Mouse (Mus musculus): ENCODE data around the gene Olfr743. TPM values are rescaled to one million over a fixed set of nuclear protein-coding genes. Genes with fewer than 3 reads are reported as not detected.
"Not testable (repeated sequence)": the region's sequence is repeated elsewhere in the genome, so short reads cannot be mapped to it uniquely, and the experiment has no call there.

Olfr743 gene
- not detected in 2 replicates for polyA plus RNA-seq (2012; ENCODE audit: insufficient read depth, insufficient read length, low replicate concordance, missing spikeins)

DNA sequence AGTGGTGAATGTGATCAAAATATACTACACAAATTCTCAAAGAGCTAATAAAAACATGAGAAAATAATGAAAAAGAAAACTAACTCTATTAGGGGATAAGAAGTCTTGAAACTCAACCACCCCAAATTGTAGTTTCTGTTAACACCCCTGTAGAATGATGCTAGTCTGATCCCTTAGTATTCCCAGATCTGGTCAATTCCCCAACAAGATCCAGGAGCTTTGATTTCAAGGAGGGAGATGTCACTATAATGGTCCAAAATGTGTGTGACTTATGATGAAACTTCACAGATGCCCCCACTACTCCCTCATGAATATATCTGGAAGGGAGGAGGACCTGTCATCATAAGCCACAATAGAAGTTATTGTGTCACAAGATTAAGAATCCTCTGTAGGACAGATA lies at the start of gene Olfr743:
Gene Olfr743 (plus strand): TSS at position 301 of the 400 bp plus-strand sequence.
- no peak within 1 kb of the TSS for H3K27ac ChIP-seq (ENCODE audit: insufficient read depth, low read depth, low read length)
- H3K4me3 ChIP-seq (ENCODE audit: insufficient read depth, low read depth, low read length), result no peak within 1 kb of the TSS
- TF ChIP-seq POLR2A (IDR thresholded peaks at IDR 0.05; ENCODE audit: insufficient read depth, low read depth, low read length), result no peak
- TF ChIP-seq CTCF (IDR thresholded peaks at IDR 0.05; ENCODE audit: insufficient read depth, low read depth, low read length), result no peak
- no peaks in the 10 kb centered on the region for H3K4me1 ChIP-seq (ENCODE audit: control insufficient read depth, insufficient read depth, low read length)

DNA sequence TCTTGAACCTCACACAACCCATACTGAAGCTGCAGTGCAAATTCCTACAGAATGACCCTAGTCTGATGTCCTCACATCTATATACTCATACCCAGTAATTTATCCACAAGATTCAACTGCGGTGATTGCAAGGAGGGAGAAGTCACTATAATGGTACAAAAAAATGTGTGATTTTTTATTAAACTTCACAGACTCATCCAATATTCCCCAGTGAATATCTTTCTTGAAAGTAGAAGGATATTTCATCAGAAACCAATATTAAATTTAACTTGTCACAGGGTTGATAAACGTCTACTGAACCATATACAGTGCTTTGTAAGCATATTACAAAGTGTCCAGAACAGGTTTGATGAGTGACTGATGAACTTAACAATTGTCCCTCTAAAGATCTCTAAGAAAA lies 49.2 kb upstream of the Olfr743 start, which contains the start of gene Olfr741:
Gene Olfr741 (plus strand): TSS at position 301 of the 400 bp plus-strand sequence.
- Histone ChIP-seq H3K27ac (ENCODE audit: insufficient read depth, low read depth, low read length) (no peak within 1 kb of the TSS), H3K4me3 (ENCODE audit: insufficient read depth, low read depth, low read length) (no peak within 1 kb of the TSS), H3K4me1 (ENCODE audit: control insufficient read depth, insufficient read depth, low read length) (no peaks in the 10 kb centered on the region)
- no peak for TF ChIP-seq CTCF (IDR thresholded peaks at IDR 0.05; ENCODE audit: insufficient read depth, low read depth, low read length)
- no peak for TF ChIP-seq POLR2A (IDR thresholded peaks at IDR 0.05; ENCODE audit: insufficient read depth, low read depth, low read length)
- 72% methylated on average over 2 of the region's 2 CpGs for WGBS

DNA sequence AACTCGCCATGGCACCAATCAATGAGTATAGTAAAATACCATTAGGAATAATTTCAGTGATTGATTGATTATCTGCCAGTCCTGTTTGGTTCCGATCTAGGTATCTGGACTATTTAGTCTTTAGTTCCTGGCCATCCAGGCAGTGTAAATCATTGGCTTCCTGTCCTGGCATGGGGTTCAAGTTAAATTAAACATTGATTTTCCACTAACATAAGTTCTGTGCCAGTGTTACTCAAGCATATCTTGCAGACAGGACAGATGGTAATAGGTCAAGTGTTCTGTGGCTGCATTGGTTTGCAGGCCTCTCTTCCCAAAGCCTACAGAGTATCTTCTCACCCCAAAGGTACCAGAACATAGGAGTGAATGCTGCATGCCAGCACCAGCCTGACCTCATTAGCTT lies 43.2 kb upstream of the Olfr743 start:
- Histone ChIP-seq H3K4me3 (ENCODE audit: insufficient read depth, low read depth, low read length) (no peak overlapping the region), H3K4me1 (ENCODE audit: control insufficient read depth, insufficient read depth, low read length) (no peaks in the 10 kb centered on the region), H3K27ac (ENCODE audit: insufficient read depth, low read depth, low read length) (no peak overlapping the region)
- 83% methylated on average over 2 of the region's 2 CpGs for WGBS
- TF ChIP-seq CTCF (IDR thresholded peaks at IDR 0.05; ENCODE audit: insufficient read depth, low read depth, low read length) (no peak), POLR2A (IDR thresholded peaks at IDR 0.05; ENCODE audit: insufficient read depth, low read depth, low read length) (no peak)

DNA sequence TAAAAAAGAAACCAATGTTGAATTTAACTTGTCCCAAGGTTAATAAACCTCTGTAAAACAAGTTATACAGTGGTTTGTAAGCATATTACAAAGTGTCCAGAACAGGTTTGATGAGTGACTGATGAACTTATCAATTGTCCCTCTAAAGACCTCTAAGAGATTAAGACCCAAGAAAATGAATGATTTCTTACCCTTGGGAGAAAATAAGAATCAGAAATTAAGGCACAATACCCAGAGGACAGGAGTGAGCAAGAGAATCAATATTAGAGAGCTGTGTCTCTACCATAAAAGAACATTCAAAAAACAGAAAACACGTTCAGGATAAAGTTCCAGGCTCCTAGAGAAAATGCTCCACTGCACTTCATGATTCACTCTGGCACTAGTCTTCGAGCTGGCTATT lies 18.3 kb upstream of the Olfr743 start, which contains the start of gene Olfr742:
Gene Olfr742 (plus strand): TSS at position 301 of the 400 bp plus-strand sequence.
- Histone ChIP-seq H3K4me1 (ENCODE audit: control insufficient read depth, insufficient read depth, low read length) (no peaks in the 10 kb centered on the region), H3K4me3 (ENCODE audit: insufficient read depth, low read depth, low read length) (no peak within 1 kb of the TSS), H3K27ac (ENCODE audit: insufficient read depth, low read depth, low read length) (no peak within 1 kb of the TSS)
- no peak for TF ChIP-seq POLR2A (IDR thresholded peaks at IDR 0.05; ENCODE audit: insufficient read depth, low read depth, low read length)
- no peak for TF ChIP-seq CTCF (IDR thresholded peaks at IDR 0.05; ENCODE audit: insufficient read depth, low read depth, low read length)
- 46% methylated on average over 2 of the region's 2 CpGs for WGBS

DNA sequence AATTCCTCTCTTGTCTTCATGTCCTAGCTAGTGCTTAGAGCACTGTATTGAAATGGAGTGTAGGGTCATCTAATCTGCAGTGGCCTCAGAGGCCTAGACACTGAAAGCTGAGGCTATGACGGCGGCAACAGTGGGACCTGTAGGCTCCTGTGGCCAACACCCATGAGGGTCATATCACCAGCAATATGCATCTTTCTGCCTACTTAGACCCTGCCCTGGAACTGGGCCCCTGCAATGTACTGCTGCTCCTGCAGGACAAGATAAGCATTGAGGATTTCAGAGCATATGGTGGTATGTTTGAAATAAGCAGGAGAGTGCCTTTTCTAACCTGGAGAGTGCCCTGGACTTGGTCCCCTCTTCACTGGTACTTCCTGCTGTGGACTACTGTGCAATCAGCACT lies 31.1 kb downstream of the Olfr743 start:
- Histone ChIP-seq H3K4me3 (ENCODE audit: insufficient read depth, low read depth, low read length) (no peak overlapping the region), H3K4me1 (ENCODE audit: control insufficient read depth, insufficient read depth, low read length) (no peaks in the 10 kb centered on the region), H3K27ac (ENCODE audit: insufficient read depth, low read depth, low read length) (no peak overlapping the region)
- WGBS, result 93% methylated on average over 2 of the region's 2 CpGs
- no peak for TF ChIP-seq CTCF (IDR thresholded peaks at IDR 0.05; ENCODE audit: insufficient read depth, low read depth, low read length)
- TF ChIP-seq POLR2A (IDR thresholded peaks at IDR 0.05; ENCODE audit: insufficient read depth, low read depth, low read length), result no peak

DNA sequence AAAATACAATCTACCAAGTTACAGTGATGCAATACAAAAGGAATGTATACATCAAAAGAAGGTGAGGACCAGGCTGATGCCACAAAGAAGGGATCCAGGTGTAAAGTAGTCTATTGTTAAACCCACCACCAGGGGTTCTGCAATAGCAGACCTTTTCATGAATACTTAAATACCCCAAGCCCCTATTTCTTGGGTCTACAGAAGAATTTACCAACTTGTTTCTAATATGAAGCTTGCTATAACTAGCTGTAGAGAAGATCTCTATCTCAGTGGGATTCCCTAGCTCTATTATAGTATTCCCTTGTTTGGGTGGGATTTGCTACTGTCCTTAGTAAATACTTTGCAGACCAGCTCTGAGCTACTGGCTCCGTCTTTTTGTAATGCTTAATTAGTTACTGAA lies 51.4 kb downstream of the Olfr743 start:
- 60% methylated on average over 1 of the region's 1 CpGs for WGBS
- H3K4me1 ChIP-seq (ENCODE audit: control insufficient read depth, insufficient read depth, low read length); H3K27ac ChIP-seq (ENCODE audit: insufficient read depth, low read depth, low read length); H3K4me3 ChIP-seq (ENCODE audit: insufficient read depth, low read depth, low read length): not testable (repeated sequence)

Other genes with a start within 250 kb of the Olfr743 start
- not detected in 2 replicates for gene Olfr732, start 237.6 kb upstream of the Olfr743 start, polyA plus RNA-seq (2012; ENCODE audit: insufficient read depth, insufficient read length, low replicate concordance, missing spikeins)
- not detected in 2 replicates for gene Olfr733, start 220.3 kb upstream of the Olfr743 start, polyA plus RNA-seq (2012; ENCODE audit: insufficient read depth, insufficient read length, low replicate concordance, missing spikeins)
- gene Olfr734, start 195.1 kb upstream of the Olfr743 start, polyA plus RNA-seq (2012; ENCODE audit: insufficient read depth, insufficient read length, low replicate concordance, missing spikeins), result not detected in 2 replicates
- gene Olfr735, start 173.0 kb upstream of the Olfr743 start, polyA plus RNA-seq (2012; ENCODE audit: insufficient read depth, insufficient read length, low replicate concordance, missing spikeins), result not detected in 2 replicates
- not detected in 2 replicates for gene Tlr11, start 163.9 kb upstream of the Olfr743 start, polyA plus RNA-seq (2012; ENCODE audit: insufficient read depth, insufficient read length, low replicate concordance, missing spikeins)
- gene Olfr736, start 140.7 kb upstream of the Olfr743 start, polyA plus RNA-seq (2012; ENCODE audit: insufficient read depth, insufficient read length, low replicate concordance, missing spikeins), result not detected in 2 replicates
- not detected in 2 replicates for gene Olfr738, start 114.3 kb upstream of the Olfr743 start, polyA plus RNA-seq (2012; ENCODE audit: insufficient read depth, insufficient read length, low replicate concordance, missing spikeins)
- gene Olfr739, start 103.2 kb upstream of the Olfr743 start, polyA plus RNA-seq (2012; ENCODE audit: insufficient read depth, insufficient read length, low replicate concordance, missing spikeins), result not detected in 2 replicates
- not detected in 2 replicates for gene Olfr740, start 76.3 kb upstream of the Olfr743 start, polyA plus RNA-seq (2012; ENCODE audit: insufficient read depth, insufficient read length, low replicate concordance, missing spikeins)
- not detected in 2 replicates for gene Olfr741, start 49.1 kb upstream of the Olfr743 start, polyA plus RNA-seq (2012; ENCODE audit: insufficient read depth, insufficient read length, low replicate concordance, missing spikeins)
- not detected in 2 replicates for gene Olfr742, start 18.2 kb upstream of the Olfr743 start, polyA plus RNA-seq (2012; ENCODE audit: insufficient read depth, insufficient read length, low replicate concordance, missing spikeins)
- gene Olfr744, start 93.0 kb downstream of the Olfr743 start, polyA plus RNA-seq (2012; ENCODE audit: insufficient read depth, insufficient read length, low replicate concordance, missing spikeins), result not detected in 2 replicates
- gene Olfr745, start 117.5 kb downstream of the Olfr743 start, polyA plus RNA-seq (2012; ENCODE audit: insufficient read depth, insufficient read length, low replicate concordance, missing spikeins), result not detected in 2 replicates
- gene Olfr746, start 125.2 kb downstream of the Olfr743 start, polyA plus RNA-seq (2012; ENCODE audit: insufficient read depth, insufficient read length, low replicate concordance, missing spikeins), result not detected in 2 replicates
- gene Olfr747, start 171.4 kb downstream of the Olfr743 start, polyA plus RNA-seq (2012; ENCODE audit: insufficient read depth, insufficient read length, low replicate concordance, missing spikeins), result not detected in 2 replicates
- not detected in 2 replicates for gene Olfr748, start 185.5 kb downstream of the Olfr743 start, polyA plus RNA-seq (2012; ENCODE audit: insufficient read depth, insufficient read length, low replicate concordance, missing spikeins)
- gene Olfr749, start 223.3 kb downstream of the Olfr743 start, polyA plus RNA-seq (2012; ENCODE audit: insufficient read depth, insufficient read length, low replicate concordance, missing spikeins), result not detected in 2 replicates

Measured in olfactory bulb, adult 2 months (tissue).